Mouse (Mus musculus) forebrain, postnatal 0 days (tissue): ENCODE measurements at regions not wholly inside any gene's neighbourhood (a gene's known extent, or its start where the extent isn't known, plus 50 kb on each side); places are given as distances from the start of the nearest gene placed in this dataset.
A peak's percentile ranks its signal among the peaks of the same experiment; 100 is the strongest.

ENCODE experiments used
- ATAC-seq: fragments of 200-750 bp; cut with Nextera tagmentation; 2 replicates; pipeline ENCODE4 v1.8.0; 2017; ENCODE audit warnings: mild to moderate bottlenecking, moderate library complexity
- DNase-seq: peaks from one replicate; pipeline ENCODE4 v3.0.0-alpha.2; 2015
- H3K27ac ChIP-seq: fragments of 300-500 bp; sonication (generic); 2 replicates; pipeline ENCODE4 v1.5.1; 2014; ENCODE audit warnings: low read depth, mild to moderate bottlenecking, antibody characterized with exemption, low read length, moderate library complexity, mixed read lengths
- H3K27me3 ChIP-seq: fragments of 300-500 bp; sonication (generic); 2 replicates; pipeline ENCODE4 v1.6.1; 2014; ENCODE audit warnings: mild to moderate bottlenecking, low read length, mixed read lengths; ENCODE audit not compliant: insufficient read depth
- H3K36me3 ChIP-seq: fragments of 300-500 bp; sonication (generic); 2 replicates; pipeline ENCODE4 v1.6.1; 2014; ENCODE audit warnings: mild to moderate bottlenecking, moderate library complexity; ENCODE audit not compliant: insufficient read depth
- H3K4me1 ChIP-seq: fragments of 300-500 bp; sonication (generic); 2 replicates; pipeline ENCODE4 v1.6.1; 2014; ENCODE audit warnings: antibody characterized with exemption; ENCODE audit not compliant: insufficient read depth
- H3K4me2 ChIP-seq: fragments of 300-500 bp; sonication (generic); 2 replicates; pipeline ENCODE4 v1.6.1; 2014; ENCODE audit warnings: low read depth, mild to moderate bottlenecking, moderate library complexity
- H3K4me3 ChIP-seq: fragments of 300-500 bp; sonication (generic); 2 replicates; pipeline ENCODE4 v1.5.1; 2014; ENCODE audit warnings: low read depth, low read length, mixed read lengths
- H3K9ac ChIP-seq: fragments of 300-500 bp; sonication (generic); 2 replicates; pipeline ENCODE4 v1.6.1; 2014; ENCODE audit warnings: mild to moderate bottlenecking
- H3K9me3 ChIP-seq: fragments of 300-500 bp; sonication (generic); 2 replicates; pipeline ENCODE4 v1.6.1; 2016; ENCODE audit warnings: low read length
- CTCF ChIP-seq: sonication (generic); IDR thresholded peaks from 2 replicates; pipeline ENCODE4 v1.5.1; 2016; ENCODE audit warnings: antibody characterized with exemption, control low read depth, low read depth
- WGBS: fragments of 180-500 bp; shearing (Covaris S2); extraction: QIAGEN DNeasy Blood & Tissue Kit; methylation state at CpG from one replicate; pipeline ENCODE4 v1.1.7; 2014; 5-methylcytosine and 5-hydroxymethylcytosine counted together

GRCm38 (mm10) chr15:31768959-31769844 is 167.6 kb downstream of the Fam173b start:
- no peak overlapping the region for H3K4me2 ChIP-seq
- ATAC-seq (peak; percentile 51; the same call in 1 of the 2 replicates), DNase-seq (peak; percentile 8)
- H3K4me3 ChIP-seq: no peak overlapping the region
- H3K27me3 ChIP-seq: no peaks in the 10 kb centered on the region
- H3K9me3 ChIP-seq: no peaks in the 10 kb centered on the region
- 38% methylated on average over 12 of the region's 12 CpGs for WGBS
- 0 out of 2 replicates have a peak, but pooled peaks cover 6% of the 10 kb centered on the region for H3K4me1 ChIP-seq
- no peaks in the 10 kb centered on the region for H3K36me3 ChIP-seq
- no peak overlapping the region for H3K9ac ChIP-seq
- H3K27ac ChIP-seq: no peak overlapping the region
- no peak for TF ChIP-seq CTCF

- Histone ChIP-seq H3K4me1 (no peaks in the 10 kb centered on the region), H3K36me3 (no peaks in the 10 kb centered on the region), H3K27me3 (no peaks in the 10 kb centered on the region), H3K27ac (no peak overlapping the region), H3K9me3 (no peaks in the 10 kb centered on the region), H3K4me2 (no peak overlapping the region), H3K9ac (no peak overlapping the region), H3K4me3 (no peak overlapping the region)
- no peak for TF ChIP-seq CTCF
- no peak for DNase-seq
- 95% methylated on average over 2 of the region's 2 CpGs for WGBS
- no peak for ATAC-seq
Measured at GRCm38 (mm10) chr15:31783081-31783480, 181.4 kb downstream of the Fam173b start.

DNA sequence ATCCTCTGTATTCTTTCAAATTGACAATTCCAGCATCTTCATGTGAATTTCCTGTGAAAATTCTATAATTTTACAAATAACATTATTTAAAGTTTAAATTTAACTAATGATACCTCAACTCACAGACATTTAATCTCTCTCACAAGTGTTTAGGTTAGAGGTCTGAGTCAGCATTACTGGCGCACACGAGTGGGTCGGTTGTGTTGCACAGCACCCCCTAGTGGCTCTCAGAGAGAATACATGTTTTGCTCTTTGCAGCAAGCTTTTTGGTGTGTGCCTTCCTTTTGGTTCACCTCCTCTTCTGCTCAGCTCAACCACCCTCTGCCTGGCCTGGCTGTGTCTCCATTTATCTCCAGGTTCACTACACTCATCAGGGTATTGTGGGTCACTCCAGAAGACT is 183.4 kb downstream of the Fam173b start:
- DNase-seq (no peak), ATAC-seq (no peak)
- Histone ChIP-seq H3K4me1 (no peaks in the 10 kb centered on the region), H3K36me3 (no peaks in the 10 kb centered on the region), H3K4me2 (no peak overlapping the region), H3K27me3 (no peaks in the 10 kb centered on the region), H3K27ac (no peak overlapping the region), H3K9me3 (no peaks in the 10 kb centered on the region), H3K9ac (no peak overlapping the region), H3K4me3 (no peak overlapping the region)
- no peak for TF ChIP-seq CTCF
- 74% methylated on average over 3 of the region's 3 CpGs for WGBS

- ATAC-seq (no peak), DNase-seq (no peak)
- H3K27ac ChIP-seq: no peak overlapping the region
- WGBS: 72% methylated on average over 2 of the region's 2 CpGs
- no peak overlapping the region for H3K4me3 ChIP-seq
- H3K9me3 ChIP-seq: no peaks in the 10 kb centered on the region
- no peaks in the 10 kb centered on the region for H3K36me3 ChIP-seq
- TF ChIP-seq CTCF: no peak
- H3K4me2 ChIP-seq: no peak overlapping the region
- no peaks in the 10 kb centered on the region for H3K4me1 ChIP-seq
- H3K27me3 ChIP-seq: no peaks in the 10 kb centered on the region
- no peak overlapping the region for H3K9ac ChIP-seq
Measured at GRCm38 (mm10) chr15:31798863-31799262, 197.2 kb downstream of the Fam173b start.

- ATAC-seq: no peak
- Histone ChIP-seq H3K9me3 (no peaks in the 10 kb centered on the region), H3K4me1 (no peaks in the 10 kb centered on the region), H3K27ac (no peak overlapping the region), H3K27me3 (no peaks in the 10 kb centered on the region), H3K4me3 (no peak overlapping the region), H3K4me2 (no peak overlapping the region), H3K36me3 (no peaks in the 10 kb centered on the region), H3K9ac (no peak overlapping the region)
- no peak for TF ChIP-seq CTCF
- WGBS: 25% methylated on average over 3 of the region's 3 CpGs
- DNase-seq: no peak
Measured at GRCm38 (mm10) chr15:31805522-31805921, 203.9 kb downstream of the Fam173b start.

DNA sequence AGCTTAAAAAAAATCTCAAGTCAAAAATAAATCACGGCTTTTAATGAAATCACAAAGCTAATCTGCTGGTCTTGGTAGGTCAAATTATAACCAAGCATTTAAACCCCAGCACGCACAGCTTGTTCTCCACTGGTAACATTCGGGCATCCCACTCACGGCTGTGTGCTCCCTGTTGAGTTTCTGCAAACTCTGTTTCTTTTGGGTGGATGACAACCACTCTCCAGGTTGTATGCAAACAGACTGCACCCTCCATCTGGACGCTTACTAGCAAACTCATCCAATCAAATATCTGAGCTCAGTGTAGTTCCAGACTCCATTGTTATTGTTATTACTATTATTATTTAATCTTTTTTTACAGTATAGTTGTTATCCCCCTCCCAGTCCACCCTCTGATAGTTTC is 213.9 kb downstream of the Fam173b start:
- H3K9me3 ChIP-seq: no peaks in the 10 kb centered on the region
- H3K9ac ChIP-seq: no peak overlapping the region
- WGBS: 83% methylated on average over 5 of the region's 5 CpGs
- H3K27ac ChIP-seq: no peak overlapping the region
- H3K4me1 ChIP-seq: no peaks in the 10 kb centered on the region
- H3K4me3 ChIP-seq: no peak overlapping the region
- no peak overlapping the region for H3K4me2 ChIP-seq
- ATAC-seq (no peak), DNase-seq (no peak)
- no peak for TF ChIP-seq CTCF
- no peaks in the 10 kb centered on the region for H3K27me3 ChIP-seq
- H3K36me3 ChIP-seq: no peaks in the 10 kb centered on the region

GRCm38 (mm10) chr15:31819219-31819618 is 217.6 kb downstream of the Fam173b start:
- WGBS: 46% methylated on average over 6 of the region's 6 CpGs
- DNase-seq: no peak

More at GRCm38 (mm10) chr15:31819219-31819618, 217.6 kb downstream of the Fam173b start:
- no peak overlapping the region for H3K9ac ChIP-seq
- H3K4me1 ChIP-seq: no peaks in the 10 kb centered on the region
- TF ChIP-seq CTCF: no peak
- no peak overlapping the region for H3K4me2 ChIP-seq
- H3K27me3 ChIP-seq: no peaks in the 10 kb centered on the region
- no peaks in the 10 kb centered on the region for H3K36me3 ChIP-seq
- no peak for ATAC-seq
- no peaks in the 10 kb centered on the region for H3K9me3 ChIP-seq
- no peak overlapping the region for H3K4me3 ChIP-seq
- no peak overlapping the region for H3K27ac ChIP-seq
